Mouse (Mus musculus): Measurements from ENCODE around the gene Cstad. TPM values are rescaled to one million over a fixed set of nuclear protein-coding genes. Genes with fewer than 3 reads are reported as not detected.

Cstad gene
- polyA plus RNA-seq, 1 experiment from 2014 or later, result 0.47 TPM

- WGBS, result 85% methylated on average over 2 of the region's 2 CpGs
- ATAC-seq (ENCODE audit: low FRiP score), result no peak
- no peak overlapping the region for H3K9ac ChIP-seq
- no peaks in the 10 kb centered on the region for H3K27me3 ChIP-seq
- no peak overlapping the region for H3K27ac ChIP-seq
- no peaks in the 10 kb centered on the region for H3K9me3 ChIP-seq
- no peak overlapping the region for H3K4me3 ChIP-seq (replicated peaks)
- H3K4me1 ChIP-seq, result peaks cover 30% of the 10 kb centered on the region
- no peak overlapping the region for H3K4me2 ChIP-seq
- H3K36me3 ChIP-seq (replicated peaks), result no peaks in the 10 kb centered on the region
These were observed 21.0 kb downstream of the Cstad start for GRCm38 (mm10) chr2:30615869-30616268.

GRCm38 (mm10) chr2:30616464-30616863 lies 21.6 kb downstream of the Cstad start:
- Histone ChIP-seq H3K27me3 (no peaks in the 10 kb centered on the region), H3K4me1 (peaks cover 30% of the 10 kb centered on the region), H3K9ac (no peak overlapping the region), H3K36me3 (replicated peaks) (no peaks in the 10 kb centered on the region), H3K4me2 (no peak overlapping the region), H3K27ac (no peak overlapping the region), H3K4me3 (replicated peaks) (no peak overlapping the region), H3K9me3 (no peaks in the 10 kb centered on the region)
- WGBS, result 82% methylated on average over 6 of the region's 6 CpGs
- ATAC-seq (ENCODE audit: low FRiP score), result no peak

- no peak for ATAC-seq (ENCODE audit: low FRiP score)
- Histone ChIP-seq H3K9me3 (no peaks in the 10 kb centered on the region), H3K4me3 (replicated peaks) (no peak overlapping the region), H3K4me2 (no peak overlapping the region), H3K9ac (no peak overlapping the region), H3K4me1 (peaks cover 24% of the 10 kb centered on the region), H3K27ac (no peak overlapping the region), H3K27me3 (no peaks in the 10 kb centered on the region), H3K36me3 (replicated peaks) (no peaks in the 10 kb centered on the region)
- 77% methylated on average over 6 of the region's 6 CpGs for WGBS
These were observed 23.8 kb downstream of the Cstad start for GRCm38 (mm10) chr2:30618487-30619248.

GRCm38 (mm10) chr2:30623873-30624272 lies 29.0 kb downstream of the Cstad start:
- ATAC-seq (ENCODE audit: low FRiP score), result no peak
- Histone ChIP-seq H3K27me3 (no peaks in the 10 kb centered on the region), H3K4me1 (peaks cover 9% of the 10 kb centered on the region), H3K4me3 (replicated peaks) (no peak overlapping the region), H3K9ac (no peak overlapping the region), H3K27ac (no peak overlapping the region), H3K36me3 (replicated peaks) (no peaks in the 10 kb centered on the region), H3K9me3 (no peaks in the 10 kb centered on the region), H3K4me2 (no peak overlapping the region)
- WGBS, result 86% methylated on average over 10 of the region's 10 CpGs

GRCm38 (mm10) chr2:30625296-30625826 lies 30.5 kb downstream of the Cstad start:
- Histone ChIP-seq H3K27me3 (no peaks in the 10 kb centered on the region), H3K9ac (no peak overlapping the region), H3K4me2 (no peak overlapping the region), H3K27ac (no peak overlapping the region), H3K4me1 (peaks cover 21% of the 10 kb centered on the region), H3K4me3 (replicated peaks) (no peak overlapping the region), H3K9me3 (no peaks in the 10 kb centered on the region), H3K36me3 (replicated peaks) (no peaks in the 10 kb centered on the region)
- no peak for ATAC-seq (ENCODE audit: low FRiP score)
- 81% methylated on average over 6 of the region's 6 CpGs for WGBS

GRCm38 (mm10) chr2:30626058-30626675 lies 31.3 kb downstream of the Cstad start:
- H3K27ac ChIP-seq, result no peak overlapping the region
- WGBS, result 79% methylated on average over 17 of the region's 17 CpGs

GRCm38 (mm10) chr2:30627338-30627737 lies 32.5 kb downstream of the Cstad start:
- Histone ChIP-seq H3K9ac (no peak overlapping the region), H3K27me3 (no peaks in the 10 kb centered on the region), H3K4me2 (no peak overlapping the region), H3K4me3 (replicated peaks) (no peak overlapping the region), H3K27ac (no peak overlapping the region), H3K4me1 (peaks cover 21% of the 10 kb centered on the region), H3K9me3 (no peaks in the 10 kb centered on the region), H3K36me3 (replicated peaks) (no peaks in the 10 kb centered on the region)
- WGBS, result 97% methylated on average over 3 of the region's 3 CpGs
- no peak for ATAC-seq (ENCODE audit: low FRiP score)

More at GRCm38 (mm10) chr2:30626058-30626675, 31.3 kb downstream of the Cstad start:
- no peak for ATAC-seq (ENCODE audit: low FRiP score)
- peaks cover 21% of the 10 kb centered on the region for H3K4me1 ChIP-seq
- H3K4me2 ChIP-seq, result no peak overlapping the region
- H3K4me3 ChIP-seq (replicated peaks), result no peak overlapping the region
- H3K9ac ChIP-seq, result no peak overlapping the region
- no peaks in the 10 kb centered on the region for H3K27me3 ChIP-seq
- no peaks in the 10 kb centered on the region for H3K9me3 ChIP-seq
- no peaks in the 10 kb centered on the region for H3K36me3 ChIP-seq (replicated peaks)

GRCm38 (mm10) chr2:30628374-30628773 lies 33.5 kb downstream of the Cstad start:
- ATAC-seq (ENCODE audit: low FRiP score), result no peak
- H3K4me1 ChIP-seq, result peaks cover 21% of the 10 kb centered on the region
- no peaks in the 10 kb centered on the region for H3K27me3 ChIP-seq
- peak overlapping the region; percentile 85 for H3K27ac ChIP-seq
- no peak overlapping the region for H3K9ac ChIP-seq
- H3K36me3 ChIP-seq (replicated peaks), result no peaks in the 10 kb centered on the region
- no peak overlapping the region for H3K4me3 ChIP-seq (replicated peaks)
- 94% methylated on average over 17 of the region's 17 CpGs for WGBS
- no peak overlapping the region for H3K4me2 ChIP-seq
- no peaks in the 10 kb centered on the region for H3K9me3 ChIP-seq

- Histone ChIP-seq H3K4me3 (replicated peaks) (no peak overlapping the region), H3K4me2 (no peak overlapping the region), H3K9me3 (no peaks in the 10 kb centered on the region), H3K27me3 (no peaks in the 10 kb centered on the region), H3K9ac (no peak overlapping the region), H3K4me1 (peaks cover 21% of the 10 kb centered on the region), H3K36me3 (replicated peaks) (no peaks in the 10 kb centered on the region), H3K27ac (peak overlapping the region; percentile 85)
- 55% methylated on average over 14 of the region's 14 CpGs for whole genome bisulfite sequencing
- ATAC-seq (ENCODE audit: low FRiP score), result peak; percentile 76
These were observed 34.4 kb downstream of the Cstad start for GRCm38 (mm10) chr2:30629038-30629761.

- peak; percentile 30; the same call in 1 of the 2 replicates for ATAC-seq (ENCODE audit: low FRiP score)
- Histone ChIP-seq H3K36me3 (replicated peaks) (no peaks in the 10 kb centered on the region), H3K27ac (peak overlapping the region; percentile 85), H3K4me3 (replicated peaks) (no peak overlapping the region), H3K9ac (no peak overlapping the region; the same call in 1 of the 2 replicates), H3K9me3 (no peaks in the 10 kb centered on the region), H3K4me2 (no peak overlapping the region), H3K27me3 (no peaks in the 10 kb centered on the region), H3K4me1 (peaks cover 21% of the 10 kb centered on the region)
- 74% methylated on average over 4 of the region's 4 CpGs for WGBS
These were observed 35.0 kb downstream of the Cstad start for GRCm38 (mm10) chr2:30629860-30630259.

GRCm38 (mm10) chr2:30636266-30636671 lies 41.4 kb downstream of the Cstad start:
- no peaks in the 10 kb centered on the region for H3K27me3 ChIP-seq
- H3K27ac ChIP-seq, result 0 out of 2 replicates have a peak overlapping the region, but pooled peaks have one; percentile 50
- H3K9me3 ChIP-seq, result no peaks in the 10 kb centered on the region
- peaks cover 28% of the 10 kb centered on the region for H3K4me1 ChIP-seq
- H3K9ac ChIP-seq, result no peak overlapping the region
- 86% methylated on average over 5 of the region's 5 CpGs for WGBS
- H3K4me3 ChIP-seq (replicated peaks), result no peak overlapping the region
- ATAC-seq (ENCODE audit: low FRiP score), result no peak
- H3K36me3 ChIP-seq (replicated peaks), result no peaks in the 10 kb centered on the region
- H3K4me2 ChIP-seq, result no peak overlapping the region

- Histone ChIP-seq H3K9me3 (no peaks in the 10 kb centered on the region), H3K4me1 (peaks cover 43% of the 10 kb centered on the region), H3K9ac (no peak overlapping the region), H3K4me3 (replicated peaks) (no peak overlapping the region), H3K36me3 (replicated peaks) (no peaks in the 10 kb centered on the region), H3K27ac (no peak overlapping the region), H3K4me2 (no peak overlapping the region), H3K27me3 (no peaks in the 10 kb centered on the region)
- 93% methylated on average over 6 of the region's 6 CpGs for WGBS
- ATAC-seq (ENCODE audit: low FRiP score), result no peak
These were observed 43.2 kb downstream of the Cstad start for GRCm38 (mm10) chr2:30637991-30638390.
